Mouse (Mus musculus) liver, postnatal 0 days (tissue): ENCODE measurements around the gene Nploc4.

Experiments used
- CTCF ChIP-seq: sonication (generic); IDR thresholded peaks from 2 replicates; pipeline ENCODE4 v1.5.1; 2016; ENCODE audit warnings: antibody characterized with exemption, low read depth
- EP300 ChIP-seq: IDR thresholded peaks from 2 replicates; pipeline ENCODE4 v1.6.1; 2016; ENCODE audit warnings: antibody characterized with exemption, low read depth, mild to moderate bottlenecking

GRCm38 (mm10) chr11:120447179-120447578 is 9.7 kb upstream of the Nploc4 start:
- TF ChIP-seq EP300 (no peak), CTCF (no peak)
